Mouse (Mus musculus) megakaryocyte, adult 5-6 weeks (primary cell): ENCODE data around the gene Crhr1. TPM values are rescaled to one million over a fixed set of nuclear protein-coding genes. Genes with fewer than 3 reads are reported as not detected.

Experiments used
- ATAC-seq: 2 replicates; pipeline ENCODE4 v1.8.0; 2016; ENCODE audit warnings: mild to moderate bottlenecking, inconsistent platforms; ENCODE audit not compliant: poor library complexity, severe bottlenecking
- total RNA-seq, 2 experiments: library from RNA; stranded (forward) in 1 of 2; stranded (reverse) in 1 of 2; fragments of 153-499, 151-499 nt in 1 of 2; fragments of 221-1000, 200-1000 nt in 1 of 2; gene quantifications; 2 replicates each; pipeline versions ENCODE4 v1.2.3 to v1.2.4; 2015 to 2017

The Crhr1 gene
- total RNA-seq (2015), result not detected in 2 replicates
- total RNA-seq (2017), result not detected in 2 replicates

DNA sequence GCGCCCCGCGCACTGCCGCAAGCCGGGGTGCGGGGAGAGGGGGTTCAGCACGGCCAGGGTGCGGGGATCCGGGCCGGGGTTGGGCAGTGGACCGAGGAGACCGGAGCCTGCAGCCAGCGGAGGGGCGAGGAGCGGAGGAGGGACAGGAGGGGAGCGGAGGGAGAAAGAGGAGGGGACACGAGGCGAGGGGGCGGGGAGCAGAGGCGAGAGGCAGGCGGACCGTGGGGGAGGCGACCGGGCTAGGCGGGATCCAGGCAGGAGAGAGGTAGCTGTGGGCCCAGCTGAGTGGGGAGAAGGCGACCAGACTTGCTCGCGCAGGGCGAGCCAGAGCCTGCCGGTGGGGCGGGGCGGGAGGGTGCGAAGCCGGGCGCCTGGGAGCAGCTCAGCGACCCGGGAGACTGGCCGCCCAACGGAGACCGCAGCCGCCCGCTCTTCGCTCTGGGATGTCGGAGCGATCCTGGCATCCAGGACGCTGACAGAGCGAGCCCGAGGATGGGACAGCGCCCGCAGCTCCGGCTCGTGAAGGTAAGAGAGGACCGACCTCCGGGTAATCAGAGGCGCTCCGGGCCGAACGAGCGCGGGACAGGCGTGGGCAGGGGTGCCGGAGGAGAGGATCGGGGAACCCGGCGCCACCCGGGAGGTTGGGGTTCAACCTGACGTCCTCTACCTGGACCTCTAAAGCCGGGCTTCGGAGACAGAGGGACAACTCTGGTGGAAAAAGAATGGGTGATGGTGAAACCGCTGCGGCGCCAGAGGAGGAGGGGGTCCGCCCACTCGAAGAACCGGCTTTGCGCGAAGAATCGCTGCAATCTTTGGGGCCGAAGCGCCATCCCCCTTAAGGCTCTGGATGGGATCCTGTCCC, at the start of gene Crhr1:
Crhr1 (plus strand) TSS at position 276 of the 862 bp plus-strand sequence.
- ATAC-seq, result no peak

DNA sequence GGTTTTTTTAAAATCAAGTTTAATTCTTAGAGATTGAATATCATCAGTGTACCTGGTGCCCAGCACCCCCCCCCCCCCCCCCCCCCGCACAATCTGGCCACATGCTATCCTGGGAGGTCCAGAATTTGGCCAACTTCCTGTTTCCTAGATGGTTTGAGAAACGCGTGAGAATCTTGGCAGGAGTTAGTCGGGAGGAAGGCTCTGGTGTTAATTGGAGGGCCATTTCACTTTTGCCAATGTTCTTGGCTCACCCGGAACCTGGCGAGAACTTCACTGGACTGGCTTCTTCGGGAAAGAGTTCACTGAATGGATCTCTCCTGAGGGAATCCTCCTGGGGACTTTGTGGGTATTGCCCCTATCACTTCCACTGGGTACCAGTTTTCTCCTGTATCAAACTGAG, 49.4 kb upstream of the Crhr1 start:
- no peak for ATAC-seq

DNA sequence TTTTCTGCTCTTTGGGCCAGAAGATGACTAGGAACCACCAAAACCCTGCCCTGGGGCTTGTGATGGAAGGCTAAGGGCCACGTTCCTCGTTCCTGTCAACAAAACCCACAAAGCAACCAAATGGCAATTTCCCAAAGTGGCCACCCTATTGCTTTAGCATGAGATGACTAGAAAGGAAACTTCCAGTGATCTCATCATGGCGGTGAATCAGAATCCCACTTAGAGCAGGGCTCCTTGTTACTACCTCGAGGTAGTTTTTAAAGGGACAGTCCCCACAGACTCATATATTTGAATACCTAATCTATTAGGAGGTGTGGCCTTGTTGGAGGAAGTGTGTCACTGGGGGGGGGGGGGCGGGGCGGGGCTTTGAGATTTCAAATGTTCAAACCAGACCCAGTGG, 48.9 kb upstream of the Crhr1 start:
- no peak for ATAC-seq

DNA sequence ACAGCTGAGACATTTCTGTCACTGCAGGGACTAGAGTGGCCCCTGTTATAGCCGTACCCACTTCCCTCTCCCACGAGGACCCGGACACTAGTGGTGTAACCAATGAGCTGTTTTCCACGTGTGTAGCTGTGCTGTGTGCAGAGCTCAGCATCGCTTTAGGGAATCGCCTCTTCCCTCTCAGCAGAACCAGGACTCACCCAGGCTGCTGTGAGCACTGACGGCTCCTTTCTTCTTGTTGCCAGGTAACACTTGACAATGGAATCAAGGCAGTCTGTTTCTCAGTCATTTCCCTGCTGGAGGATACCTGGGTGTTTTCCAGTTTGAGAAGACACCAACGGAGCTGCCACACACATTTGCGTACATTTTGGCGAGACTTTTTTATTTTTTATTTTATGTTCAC, 44.1 kb upstream of the Crhr1 start:
- ATAC-seq, result no peak

DNA sequence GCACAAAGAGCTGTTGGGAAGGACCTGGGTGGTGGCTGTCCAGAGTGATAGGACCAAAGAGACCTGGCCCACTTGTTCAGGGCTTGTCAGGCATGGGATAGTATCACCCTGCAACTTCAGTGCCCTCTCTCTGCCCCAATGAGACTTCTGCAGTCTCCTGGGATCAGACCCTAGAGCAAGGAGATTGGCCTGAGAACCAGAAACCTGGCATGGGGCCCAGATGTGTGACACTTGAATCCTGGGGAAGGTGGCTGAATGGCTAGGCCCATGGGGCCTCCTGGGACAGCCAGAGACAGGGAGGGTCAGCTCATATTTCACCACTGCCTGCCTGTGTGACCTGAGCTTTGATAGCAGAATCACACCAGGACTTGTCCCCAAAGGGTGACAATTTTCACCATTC, 41.9 kb upstream of the Crhr1 start:
- no peak for ATAC-seq

DNA sequence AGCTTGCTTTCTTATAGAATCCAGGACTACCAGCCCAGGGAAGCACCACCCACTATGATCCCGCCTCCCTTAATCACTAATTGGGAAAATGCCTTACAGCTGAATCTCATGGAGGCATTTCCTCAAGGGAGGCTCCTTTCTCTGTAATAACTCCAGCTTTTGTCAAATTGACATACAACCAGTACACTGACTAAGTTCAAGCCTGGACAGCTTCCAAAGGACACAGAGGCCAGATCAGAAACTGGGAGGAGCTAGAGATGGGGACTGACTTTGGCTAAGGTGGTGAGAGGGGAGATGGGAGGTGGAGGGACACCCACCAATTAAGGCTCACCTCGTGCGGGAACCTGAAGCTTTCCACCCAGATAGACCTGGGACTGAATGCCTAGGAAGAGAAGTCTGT, 37.5 kb upstream of the Crhr1 start:
- no peak for ATAC-seq

DNA sequence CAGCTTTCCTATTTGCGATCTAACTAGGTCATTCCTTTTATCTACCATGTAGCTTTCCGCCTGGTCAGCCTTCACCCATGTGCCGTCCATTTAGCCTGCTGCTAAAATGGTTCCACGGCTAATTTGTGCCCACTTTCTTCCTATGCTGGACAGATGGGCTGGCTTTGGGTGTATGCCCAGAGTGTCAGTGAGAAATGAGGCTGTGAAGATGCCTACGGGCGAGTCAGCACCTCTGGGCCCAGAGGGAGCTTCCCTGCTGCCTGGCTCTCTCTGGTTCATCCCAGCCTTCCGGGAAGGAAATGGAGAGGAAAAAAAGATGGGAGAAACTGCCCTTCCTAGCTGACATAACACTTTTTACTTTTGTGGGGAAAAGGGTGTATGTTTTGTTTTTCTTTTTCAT, 36.1 kb upstream of the Crhr1 start:
- ATAC-seq, result no peak

DNA sequence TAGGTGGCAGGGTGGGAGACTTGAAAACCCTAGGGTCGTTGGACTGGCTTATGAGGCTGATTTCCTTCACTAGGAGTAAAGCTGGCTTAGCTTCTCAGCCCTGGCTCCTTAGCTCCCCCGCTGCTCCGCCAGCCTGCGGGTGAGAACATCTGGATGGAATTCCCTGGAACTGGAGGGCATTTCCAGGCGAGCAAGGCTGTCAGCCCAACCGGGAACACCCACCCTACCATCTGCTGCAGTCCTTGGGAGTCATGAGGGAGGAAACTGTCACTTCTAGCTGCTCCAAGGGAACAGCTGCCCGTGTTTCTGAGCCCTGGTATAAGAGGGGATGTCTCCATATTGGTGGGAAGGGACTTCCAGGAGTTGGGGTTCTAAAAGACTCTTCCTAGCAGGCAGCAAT, 33.1 kb upstream of the Crhr1 start:
- ATAC-seq, result no peak

DNA sequence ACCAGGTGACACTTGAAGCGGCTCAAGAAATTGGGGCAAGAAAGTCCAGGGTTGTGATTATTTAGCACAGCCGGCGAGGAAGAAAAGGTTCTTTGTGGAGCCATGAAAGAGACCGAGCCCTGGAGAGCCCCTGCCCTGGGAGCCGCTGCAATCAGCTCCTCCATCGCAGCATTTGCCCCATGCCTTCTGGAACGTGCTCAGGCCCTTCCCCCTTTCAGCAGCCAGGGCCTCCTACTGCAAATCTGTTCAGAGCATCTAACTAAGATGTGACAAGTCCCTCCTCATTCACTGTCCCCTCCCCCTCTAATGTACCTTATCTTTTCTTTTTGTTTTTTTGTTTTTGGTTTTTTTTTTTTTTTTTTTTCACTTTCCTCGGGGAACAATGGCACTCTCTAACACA, 30.0 kb upstream of the Crhr1 start:
- ATAC-seq, result no peak

DNA sequence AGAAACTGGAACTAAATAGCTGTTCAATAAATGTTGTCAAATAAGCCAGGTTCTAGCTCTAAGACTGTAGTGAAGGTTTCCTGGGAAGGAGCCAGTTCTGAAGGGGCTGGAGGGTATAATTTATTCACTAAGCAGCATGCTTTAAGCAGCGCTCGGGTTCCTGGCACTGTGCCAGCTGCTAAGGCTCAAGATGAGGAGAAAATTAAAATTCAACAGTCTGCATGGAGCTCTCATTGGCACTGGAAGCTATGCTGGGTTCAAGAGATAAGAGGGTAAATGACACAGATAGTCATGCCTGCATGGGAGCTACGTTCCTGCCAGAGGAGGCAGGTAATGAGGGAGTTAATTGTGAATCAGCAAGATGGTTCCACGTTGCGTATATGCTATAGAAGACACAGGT, 26.3 kb upstream of the Crhr1 start:
- no peak for ATAC-seq

DNA sequence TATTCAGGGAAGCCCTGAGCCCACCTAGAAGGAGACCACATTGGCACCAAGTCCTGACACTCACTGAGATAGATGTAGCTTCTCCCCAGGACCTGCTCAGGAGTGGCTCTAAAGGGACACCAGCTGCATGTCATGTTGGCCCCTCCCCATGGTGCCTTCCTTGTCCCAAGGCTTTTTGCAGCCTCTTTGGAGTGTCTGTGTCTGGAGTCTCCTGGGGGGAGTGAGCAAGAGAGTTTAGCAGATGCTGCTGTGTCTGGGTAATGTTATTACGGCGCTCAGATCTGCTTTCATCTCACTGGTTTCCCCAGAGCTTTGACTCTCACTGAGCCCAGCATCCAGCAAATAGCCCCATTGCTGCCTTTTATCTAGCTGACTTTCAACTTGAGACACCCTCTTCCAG, 25.7 kb upstream of the Crhr1 start:
- ATAC-seq, result no peak

DNA sequence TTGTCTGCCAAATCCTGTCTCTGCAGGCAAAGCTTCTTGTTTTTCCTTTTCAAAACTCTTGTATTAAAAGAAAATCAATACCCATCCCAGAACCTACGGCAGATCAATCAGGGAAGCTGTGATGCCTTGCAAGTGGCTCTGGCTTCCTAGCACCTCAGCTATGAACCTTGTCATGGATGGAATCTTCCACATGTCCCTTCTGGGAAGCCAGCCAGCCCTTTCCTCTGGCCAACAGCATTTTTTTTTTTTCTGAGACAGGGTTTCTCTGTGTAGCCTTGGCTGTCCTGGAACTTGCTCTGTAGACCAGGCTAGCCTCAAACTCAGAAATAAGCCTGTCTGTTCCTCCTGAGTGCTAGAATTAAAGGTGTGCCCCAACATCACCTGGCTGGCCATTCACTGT, 22.3 kb upstream of the Crhr1 start:
- no peak for ATAC-seq

DNA sequence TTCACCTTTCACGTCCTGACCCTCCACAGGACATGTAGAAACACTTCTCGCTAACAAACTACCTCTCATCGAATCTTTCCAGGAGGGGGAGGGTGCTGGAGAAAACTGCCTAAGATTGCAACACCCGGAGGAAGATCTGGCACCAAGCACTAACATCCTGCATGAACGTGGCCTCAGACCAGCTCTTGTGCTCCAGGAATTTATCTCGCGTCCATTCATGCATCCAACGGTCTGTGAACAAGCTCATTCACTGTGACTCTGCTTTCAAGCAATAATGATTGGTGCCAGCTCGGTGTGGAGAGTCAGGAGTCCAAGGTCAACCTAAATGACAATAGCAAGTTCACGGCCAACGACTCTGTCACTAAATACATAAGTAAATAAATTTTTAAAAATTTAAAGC, 20.8 kb upstream of the Crhr1 start:
- no peak for ATAC-seq

DNA sequence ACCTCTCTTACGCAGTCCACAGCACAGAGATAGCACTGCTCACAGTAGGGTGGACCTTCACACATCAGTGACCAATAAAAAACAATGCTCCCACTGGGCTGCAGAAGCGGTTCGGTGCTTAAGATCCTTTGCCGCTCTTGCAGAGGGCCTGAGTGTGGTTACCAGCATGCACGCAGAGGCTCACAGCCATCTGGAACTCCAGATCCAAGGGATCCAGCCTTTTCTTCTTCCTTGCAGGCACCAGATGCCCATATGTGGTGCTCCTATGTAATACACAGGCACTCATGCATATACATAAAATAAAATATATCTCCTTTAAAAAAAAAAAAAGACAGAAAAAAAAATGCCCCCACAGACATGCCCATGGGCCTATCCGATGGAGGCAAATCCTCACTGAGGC, 19.0 kb upstream of the Crhr1 start:
- ATAC-seq, result no peak

DNA sequence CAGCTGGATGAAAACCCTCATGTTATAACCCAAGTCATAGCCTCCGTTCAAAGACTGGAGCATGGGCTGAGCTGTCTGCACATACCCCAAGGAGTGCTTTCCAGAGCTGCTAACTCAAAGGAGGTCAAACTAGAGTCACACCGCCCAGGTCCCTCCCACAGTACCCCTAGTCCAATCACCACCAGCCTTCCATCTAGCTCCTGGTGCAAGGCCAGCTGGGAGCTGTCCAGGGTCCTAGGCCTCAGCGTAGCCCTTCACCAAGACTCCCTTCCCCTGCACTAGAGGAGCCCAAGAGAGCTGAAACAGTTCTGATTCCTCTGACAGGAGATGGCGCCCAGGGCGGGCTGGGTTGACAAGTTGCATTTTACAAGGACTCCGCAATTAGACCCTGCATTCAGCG, 18.0 kb upstream of the Crhr1 start:
- ATAC-seq, result no peak

DNA sequence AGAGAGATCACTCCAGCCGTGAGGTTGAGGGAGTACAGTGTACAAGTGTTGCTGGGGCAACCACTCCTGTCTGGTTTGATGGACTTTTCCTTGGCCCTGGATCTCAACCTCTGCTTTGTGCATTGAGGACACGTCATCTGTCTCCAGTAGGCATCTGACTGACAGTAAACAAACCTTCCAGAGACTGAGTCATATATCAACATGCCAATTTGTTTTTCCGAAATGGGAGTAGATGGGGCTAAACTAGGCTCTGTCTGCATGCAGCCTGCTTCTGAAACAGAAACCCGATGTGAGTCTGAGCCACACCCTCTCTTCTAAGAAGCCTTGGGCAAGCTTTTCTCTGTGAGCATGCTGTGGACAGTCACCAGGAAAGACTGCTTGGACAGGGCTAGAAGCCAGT, 14.3 kb upstream of the Crhr1 start:
- no peak for ATAC-seq

DNA sequence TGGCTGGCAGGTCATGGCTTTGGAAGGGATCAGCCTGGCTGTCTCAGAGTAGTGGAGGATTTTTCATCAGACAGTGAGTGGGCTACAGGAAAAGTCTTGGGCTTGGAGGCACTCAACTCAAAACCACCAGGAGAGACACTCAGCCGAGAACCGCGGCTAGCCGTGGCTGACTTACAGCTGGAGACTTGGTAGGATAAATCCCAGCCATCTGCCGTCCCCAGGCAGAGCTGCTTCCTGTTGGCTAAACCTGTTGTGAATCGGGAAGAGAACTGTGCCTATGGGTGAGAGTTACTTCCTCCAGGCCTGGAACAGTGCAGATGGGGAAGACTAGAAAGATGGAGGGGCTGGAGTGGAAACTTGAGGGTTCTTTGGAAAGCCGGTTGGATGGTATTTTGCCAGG, 9.7 kb upstream of the Crhr1 start:
- no peak for ATAC-seq

DNA sequence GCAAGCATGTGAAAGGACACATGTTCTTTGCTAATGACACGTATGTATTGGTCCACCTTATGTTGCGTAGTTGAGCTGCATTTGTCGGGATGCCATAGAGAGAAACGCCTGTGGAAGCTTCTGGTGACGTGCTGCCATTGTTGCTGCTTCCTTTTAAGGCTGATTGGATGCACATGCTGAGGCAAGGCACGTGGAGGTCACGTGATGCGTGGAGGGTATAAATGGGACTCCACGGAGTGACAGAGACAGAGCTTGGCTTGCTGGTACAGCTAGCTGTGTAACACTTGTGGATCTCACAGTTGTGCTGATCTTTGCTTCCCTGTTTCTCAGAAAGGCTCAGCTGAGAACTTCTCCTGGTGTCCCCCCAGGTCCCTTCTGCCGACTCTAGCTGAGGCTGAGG, 9.2 kb upstream of the Crhr1 start:
- ATAC-seq, result no peak

DNA sequence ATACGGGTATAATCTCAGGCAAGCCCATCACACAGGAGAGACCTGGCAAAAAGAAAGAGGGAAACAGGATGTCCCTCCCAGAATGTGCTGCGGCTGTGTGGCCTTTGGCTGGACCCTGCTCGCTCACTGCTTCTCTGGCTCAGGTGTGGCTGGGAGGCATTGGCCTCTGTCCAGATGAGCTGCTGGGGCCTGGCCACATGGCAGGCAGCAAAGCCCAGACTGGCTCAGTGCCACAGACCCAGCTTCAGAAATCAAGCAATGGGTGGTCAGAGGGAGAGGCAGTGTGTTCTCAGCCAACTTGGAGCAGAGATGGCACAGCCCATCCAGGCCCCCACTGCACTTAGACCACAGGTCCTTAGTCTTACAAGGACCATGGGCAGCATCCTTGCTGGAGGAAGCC, 8.1 kb upstream of the Crhr1 start:
- no peak for ATAC-seq

DNA sequence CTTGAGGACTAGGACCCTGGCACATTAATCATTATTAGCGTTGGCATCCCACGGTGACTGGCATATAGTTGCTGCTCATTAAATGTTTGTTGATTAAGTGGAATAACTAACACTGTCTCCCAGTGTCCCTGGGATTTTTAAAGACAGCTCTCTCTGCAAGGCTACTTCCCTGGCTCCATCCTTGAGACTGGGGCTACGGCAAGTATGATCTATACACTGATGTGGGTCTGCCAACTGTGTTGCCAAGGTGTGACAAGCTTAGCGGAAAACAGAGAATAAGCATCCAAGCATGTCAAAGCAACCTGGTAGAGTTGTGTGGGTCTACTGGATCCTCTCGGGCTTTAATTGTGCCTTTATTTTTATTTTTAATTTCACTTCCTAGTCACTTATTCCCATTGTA, 3.2 kb upstream of the Crhr1 start:
- no peak for ATAC-seq

DNA sequence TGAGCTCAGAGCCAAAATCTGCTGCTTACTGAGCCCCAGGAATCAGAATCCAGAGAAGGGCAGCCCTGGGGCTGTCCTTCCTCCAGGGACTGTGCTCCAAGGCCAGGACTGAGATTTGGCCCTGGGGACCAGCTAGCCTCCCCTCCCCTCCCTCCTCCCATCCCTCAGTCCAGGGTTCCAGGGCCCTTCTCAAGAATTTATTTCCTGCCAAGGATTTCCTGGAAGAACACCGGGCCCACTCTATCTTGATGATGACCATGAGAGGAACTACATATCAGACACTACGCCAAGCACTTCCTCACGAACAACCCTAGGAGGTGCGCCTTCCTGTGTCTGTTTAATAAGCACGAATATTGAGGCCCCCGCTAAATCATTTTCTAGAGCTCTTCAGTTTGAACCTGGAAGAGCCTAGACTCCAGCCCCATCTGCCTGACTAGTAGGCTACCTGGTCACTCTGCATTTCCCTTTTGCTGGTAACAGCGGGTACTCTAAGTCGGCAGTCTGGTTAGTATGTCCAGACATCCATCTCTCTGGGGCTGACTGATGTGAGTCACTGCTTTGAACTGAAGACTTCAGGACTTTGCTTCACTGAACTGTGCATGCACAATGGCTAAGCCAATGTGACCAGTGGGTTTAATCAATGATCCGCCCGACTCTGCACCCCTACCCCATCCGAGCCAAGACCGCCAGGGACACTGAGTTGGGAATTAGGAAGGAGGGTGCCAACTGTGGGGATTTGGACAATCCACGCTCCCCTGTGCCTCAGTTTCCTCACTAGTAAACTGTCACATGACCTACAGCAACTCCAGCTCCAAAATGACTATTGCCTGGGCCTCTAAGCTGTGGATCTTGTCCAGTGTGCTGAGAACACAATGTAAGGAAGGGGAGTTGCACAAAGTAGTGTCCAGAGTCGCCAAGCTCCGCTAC, 1.7 kb upstream of the Crhr1 start:
- no peak for ATAC-seq

DNA sequence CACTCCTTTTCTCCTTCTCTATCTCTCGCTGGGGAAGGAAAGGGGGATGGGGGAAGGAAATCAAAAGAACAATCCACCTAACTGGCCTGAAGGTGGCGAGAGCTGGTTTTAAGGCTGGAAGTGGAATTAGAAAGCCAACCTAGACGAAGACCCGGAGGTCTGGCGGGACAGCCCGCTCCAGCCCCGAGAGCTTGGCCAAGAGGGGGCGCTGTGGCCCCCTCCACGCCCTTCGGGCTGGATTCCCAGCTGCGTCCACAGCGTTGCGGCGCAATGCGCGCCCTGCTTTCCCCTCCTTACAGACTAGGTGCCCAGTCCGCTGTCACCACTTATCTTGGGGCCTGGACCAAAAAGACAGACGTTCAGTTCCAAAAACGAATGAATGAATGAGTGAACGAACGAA, 899 bp upstream of the Crhr1 start:
- ATAC-seq, result no peak
